34 mouse cellular contexts compared by ENCODE assay signal in the genomic region with DNA sequence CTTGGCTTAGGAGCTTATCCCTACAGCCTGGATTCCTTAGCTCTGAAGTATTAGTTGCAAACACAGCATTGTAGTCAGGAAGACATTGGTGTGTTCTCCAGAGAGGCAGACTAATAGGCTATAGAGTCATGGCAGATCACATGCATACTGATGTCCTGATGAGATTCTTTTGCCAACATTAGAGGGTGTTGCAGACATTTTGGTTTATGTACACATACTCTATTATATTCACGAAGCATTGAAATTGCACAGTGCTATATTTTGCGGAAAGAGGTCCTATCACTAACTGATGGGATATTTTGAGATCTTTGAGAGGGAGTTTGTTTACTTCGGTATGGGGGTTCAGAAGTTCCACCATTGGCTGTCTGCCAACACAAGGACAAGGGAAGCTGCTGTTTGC. TPM values are rescaled to one million over a fixed set of nuclear protein-coding genes. Genes with fewer than 3 reads are reported as not detected.
"Had no signal": no experiment of that assay in that cellular context is flagged by ENCODE, and none has a peak within 500 bp of the region (broad histone marks: within the 10 kb centered on the region; RNA-seq: fewer than 3 reads in every experiment).

No protein-coding gene starts in this region.

- H3K4me2 ChIP-seq: embryonic facial prominence, embryonic 12.5 days; embryonic facial prominence, embryonic 13.5 days; embryonic facial prominence, embryonic 15.5 days; forebrain, embryonic 12.5 days; forebrain, embryonic 13.5 days; forebrain, embryonic 15.5 days had no signal

- H3K9me3 ChIP-seq: embryonic facial prominence, embryonic 10.5 days; embryonic facial prominence, embryonic 12.5 days; embryonic facial prominence, embryonic 13.5 days; embryonic facial prominence, embryonic 15.5 days; forebrain, embryonic 10.5 days; forebrain, embryonic 12.5 days; forebrain, embryonic 13.5 days; forebrain, embryonic 15.5 days had no signal

- H3K4me3 ChIP-seq: embryonic facial prominence, embryonic 10.5 days; embryonic facial prominence, embryonic 12.5 days; embryonic facial prominence, embryonic 13.5 days; embryonic facial prominence, embryonic 15.5 days; erythroblast, embryonic 14.5 days; forebrain, embryonic 10.5 days; forebrain, embryonic 12.5 days; forebrain, embryonic 13.5 days; forebrain, embryonic 15.5 days; gastrocnemius, adult 2 months; heart, adult 2 months had no signal

- ATAC-seq: forebrain, embryonic 13.5 days; forebrain, embryonic 14.5 days; forebrain, embryonic 15.5 days; forebrain, embryonic 16.5 days; forebrain, postnatal 0 days had no signal

- H3K9ac ChIP-seq: embryonic facial prominence, embryonic 12.5 days; embryonic facial prominence, embryonic 13.5 days; embryonic facial prominence, embryonic 15.5 days; forebrain, embryonic 12.5 days; forebrain, embryonic 13.5 days; forebrain, embryonic 15.5 days; forebrain, postnatal 0 days had no signal

- DNase-seq: cerebellum, adult 8-10 months; cerebellum, adult 9-10 months; cerebellum, adult 9-11 months; cerebellum, postnatal 10 days; cerebellum, postnatal 14 days; cerebellum, postnatal 25 days; cerebellum, postnatal 36 days; embryo, embryonic 11 days; forebrain, postnatal 0 days; gastrocnemius, adult 2 months; gastrocnemius, postnatal 10 days; gastrocnemius, postnatal 14 days; gastrocnemius, postnatal 25 days; gastrocnemius, postnatal 36 days; heart, adult 11 months; heart, adult 18-20 months; heart, adult 2 months had no signal

- H3K27me3 ChIP-seq: embryonic facial prominence, embryonic 12.5 days; embryonic facial prominence, embryonic 13.5 days; embryonic facial prominence, embryonic 15.5 days; forebrain, embryonic 12.5 days; forebrain, embryonic 13.5 days; forebrain, embryonic 15.5 days had no signal

- H3K36me3 ChIP-seq: embryonic facial prominence, embryonic 10.5 days; embryonic facial prominence, embryonic 12.5 days; embryonic facial prominence, embryonic 13.5 days; embryonic facial prominence, embryonic 15.5 days; forebrain, embryonic 10.5 days; forebrain, embryonic 12.5 days; forebrain, embryonic 15.5 days had no signal

- H3K27ac ChIP-seq: embryonic facial prominence, embryonic 10.5 days; embryonic facial prominence, embryonic 12.5 days; embryonic facial prominence, embryonic 13.5 days; embryonic facial prominence, embryonic 15.5 days; forebrain, embryonic 10.5 days; forebrain, embryonic 12.5 days; forebrain, embryonic 13.5 days; forebrain, embryonic 15.5 days; gastrocnemius, adult 2 months; heart, adult 2 months had no signal

- H3K4me1 ChIP-seq: embryonic facial prominence, embryonic 10.5 days; embryonic facial prominence, embryonic 12.5 days; embryonic facial prominence, embryonic 13.5 days; embryonic facial prominence, embryonic 15.5 days; forebrain, embryonic 10.5 days; forebrain, embryonic 12.5 days; forebrain, embryonic 13.5 days; forebrain, embryonic 15.5 days had no signal

RNA-seq across cellular contexts. Expression of gene Ifnb1, which starts 34.5 kb away (rescaled TPM):
- polyA plus RNA-seq: cortical plate, adult 2 months; embryonic facial prominence, embryonic 10.5 days; embryonic facial prominence, embryonic 11.5 days; embryonic facial prominence, embryonic 12.5 days; embryonic facial prominence, embryonic 13.5 days; embryonic facial prominence, embryonic 14.5 days; embryonic facial prominence, embryonic 15.5 days; erythroblast, embryonic 14.5 days; forebrain, embryonic 10.5 days; forebrain, embryonic 11.5 days; forebrain, embryonic 12.5 days; forebrain, embryonic 13.5 days; forebrain, embryonic 14.5 days; forebrain, embryonic 15.5 days; forebrain, embryonic 16.5 days; forebrain, postnatal 0 days; frontal cortex, adult 2 months; gonadal fat pad, adult 2 months; heart, adult 2 months had no signal
